Mouse (Mus musculus): Measurements from ENCODE around the gene Fpgt. TPM values are rescaled to one million over a fixed set of nuclear protein-coding genes. Genes with fewer than 3 reads are reported as not detected.

The Fpgt gene
- polyA plus RNA-seq (2015; fragmentation: Illumina TruSeq; extraction: RNeasy Lipid Tissue Mini Kit (QIAGEN cat#74804); ENCODE audit: low read depth, low replicate concordance), result 33.6 TPM

GRCm38 (mm10) chr3:155093116-155093956 is at the start of gene Fpgt, which contains the start of gene Lrriq3:
TSS of gene Fpgt (minus strand) at chr3:155093403.
TSS of gene Lrriq3 (plus strand) at chr3:155093434.

GRCm38 (mm10) chr3:155055231-155055916 is 37.8 kb downstream of the Fpgt start, which contains the start of gene Tnni3k:
TSS of gene Tnni3k (minus strand) at chr3:155055407.

Other genes with a start within 250 kb of the Fpgt start
- gene Tnni3k, start 38.0 kb downstream of the Fpgt start, polyA plus RNA-seq (2015; fragmentation: Illumina TruSeq; extraction: RNeasy Lipid Tissue Mini Kit (QIAGEN cat#74804); ENCODE audit: low read depth, low replicate concordance), result 0.48 TPM
- gene Lrriq3, start within 50 bp of the Fpgt start, polyA plus RNA-seq (2015; fragmentation: Illumina TruSeq; extraction: RNeasy Lipid Tissue Mini Kit (QIAGEN cat#74804); ENCODE audit: low read depth, low replicate concordance), result 0.88 TPM